ENCODE assay signal across 31 mouse cellular contexts in the genomic region with DNA sequence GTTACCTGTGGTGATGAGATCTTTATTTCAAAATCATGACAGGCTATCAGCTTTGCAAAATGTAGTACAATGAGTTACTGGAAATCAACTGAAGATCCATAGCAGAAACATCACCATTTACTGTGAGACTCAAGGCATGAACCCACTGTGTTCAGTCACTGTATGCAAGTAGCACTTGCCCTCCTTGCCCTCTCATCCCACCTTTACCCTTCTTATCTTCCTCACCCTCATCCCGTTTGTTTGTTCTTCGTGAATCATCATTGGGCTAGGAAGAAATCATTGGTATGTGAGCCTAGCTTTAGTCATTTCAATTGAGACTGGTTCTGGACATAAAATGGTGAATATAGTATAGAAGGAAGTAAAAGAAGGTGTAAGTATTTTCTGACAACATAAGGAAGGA.
"Had no signal": no experiment of that assay in that cellular context is flagged by ENCODE, and none has a peak within 500 bp of the region (broad histone marks: within the 10 kb centered on the region; RNA-seq: fewer than 3 reads in every experiment).

No protein-coding gene starts in this region.

- H3K36me3 ChIP-seq: limb, embryonic 10.5 days; limb, embryonic 12.5 days; limb, embryonic 13.5 days; limb, embryonic 15.5 days; liver, embryonic 12.5 days; liver, embryonic 13.5 days; liver, embryonic 15.5 days; lung, embryonic 15.5 days; midbrain, embryonic 10.5 days; midbrain, embryonic 12.5 days; midbrain, embryonic 13.5 days; midbrain, embryonic 15.5 days had no signal

- H3K9ac ChIP-seq: limb, embryonic 12.5 days; limb, embryonic 13.5 days; limb, embryonic 15.5 days; liver, embryonic 12.5 days; liver, embryonic 13.5 days; liver, embryonic 14.5 days; liver, embryonic 15.5 days; liver, postnatal 0 days; lung, embryonic 14.5 days; lung, embryonic 15.5 days; midbrain, embryonic 12.5 days; midbrain, embryonic 13.5 days; midbrain, embryonic 15.5 days had no signal

- H3K27ac ChIP-seq: limb, embryonic 10.5 days; limb, embryonic 12.5 days; limb, embryonic 13.5 days; limb, embryonic 15.5 days; liver, embryonic 12.5 days; liver, embryonic 13.5 days; liver, embryonic 14.5 days; liver, embryonic 15.5 days; lung, embryonic 15.5 days; macrophage; midbrain, embryonic 10.5 days; midbrain, embryonic 12.5 days; midbrain, embryonic 13.5 days; midbrain, embryonic 15.5 days had no signal

- H3K4me1 ChIP-seq: limb, embryonic 13.5 days; limb, embryonic 15.5 days; liver, embryonic 12.5 days; liver, embryonic 13.5 days; liver, embryonic 15.5 days; lung, embryonic 15.5 days; megakaryocyte, embryonic 14.5 days; midbrain, embryonic 10.5 days; midbrain, embryonic 12.5 days; midbrain, embryonic 13.5 days; midbrain, embryonic 15.5 days had no signal

- ATAC-seq: liver, embryonic 12.5 days; liver, postnatal 0 days; lung, postnatal 0 days; midbrain, embryonic 13.5 days; midbrain, embryonic 15.5 days; midbrain, embryonic 16.5 days had no signal

- H3K9me3 ChIP-seq: limb, embryonic 10.5 days; limb, embryonic 12.5 days; limb, embryonic 13.5 days; limb, embryonic 15.5 days; liver, embryonic 12.5 days; liver, embryonic 13.5 days; liver, embryonic 15.5 days; lung, embryonic 15.5 days; midbrain, embryonic 10.5 days; midbrain, embryonic 12.5 days; midbrain, embryonic 13.5 days; midbrain, embryonic 15.5 days had no signal

- DNase-seq: left cerebral cortex, postnatal 4 days; liver; liver, embryonic 13.5 days; liver, postnatal 0 days; lung, adult 18-20 months; lung, adult 2 months; lung, embryonic 14.5 days; lung, postnatal 10 days; lung, postnatal 14 days; lung, postnatal 36 days; lung, postnatal 4 days; midbrain, embryonic 14.5 days had no signal

- H3K4me3 ChIP-seq: limb, embryonic 10.5 days; limb, embryonic 12.5 days; limb, embryonic 13.5 days; limb, embryonic 15.5 days; liver, embryonic 12.5 days; liver, embryonic 13.5 days; liver, embryonic 15.5 days; lung, embryonic 15.5 days; megakaryocyte, embryonic 14.5 days; midbrain, embryonic 10.5 days; midbrain, embryonic 12.5 days; midbrain, embryonic 13.5 days; midbrain, embryonic 15.5 days; myocyte had no signal

- H3K4me2 ChIP-seq: limb, embryonic 12.5 days; limb, embryonic 13.5 days; limb, embryonic 15.5 days; liver, embryonic 11.5 days; liver, embryonic 12.5 days; liver, embryonic 13.5 days; liver, embryonic 15.5 days; lung, embryonic 14.5 days; lung, embryonic 15.5 days; midbrain, embryonic 11.5 days; midbrain, embryonic 12.5 days; midbrain, embryonic 13.5 days; midbrain, embryonic 15.5 days had no signal

- H3K27me3 ChIP-seq: limb, embryonic 15.5 days; liver, embryonic 12.5 days; liver, embryonic 13.5 days; liver, embryonic 15.5 days; lung, embryonic 15.5 days; megakaryocyte, embryonic 14.5 days; midbrain, embryonic 12.5 days; midbrain, embryonic 13.5 days; midbrain, embryonic 15.5 days had no signal
